Mouse (Mus musculus) heart, postnatal 25 days (tissue): ENCODE measurements around the gene Mt3. TPM values are rescaled to one million over a fixed set of nuclear protein-coding genes. Genes with fewer than 3 reads are reported as not detected.
"Not testable (repeated sequence)": the region's sequence is repeated elsewhere in the genome, so short reads cannot be mapped to it uniquely, and the experiment has no call there.

ENCODE experiments used
- DNase-seq: peaks from one replicate; pipeline ENCODE4 v3.0.0; 2022; ENCODE audit warnings: low spot score
- intact Hi-C: fragments of 180-260 bp; cut with DNase I; formaldehyde crosslinking; loops from one replicate; pipeline ENCODE4 v1.15.1; 2025
- total RNA-seq, 2 experiments: library from RNA; stranded (reverse); gene quantifications; 2 replicates each; pipeline ENCODE4 v1.2.3; 2021

The Mt3 gene
- total RNA-seq, result 1 to 10 TPM; 3.2 to 5.6 TPM

DNA sequence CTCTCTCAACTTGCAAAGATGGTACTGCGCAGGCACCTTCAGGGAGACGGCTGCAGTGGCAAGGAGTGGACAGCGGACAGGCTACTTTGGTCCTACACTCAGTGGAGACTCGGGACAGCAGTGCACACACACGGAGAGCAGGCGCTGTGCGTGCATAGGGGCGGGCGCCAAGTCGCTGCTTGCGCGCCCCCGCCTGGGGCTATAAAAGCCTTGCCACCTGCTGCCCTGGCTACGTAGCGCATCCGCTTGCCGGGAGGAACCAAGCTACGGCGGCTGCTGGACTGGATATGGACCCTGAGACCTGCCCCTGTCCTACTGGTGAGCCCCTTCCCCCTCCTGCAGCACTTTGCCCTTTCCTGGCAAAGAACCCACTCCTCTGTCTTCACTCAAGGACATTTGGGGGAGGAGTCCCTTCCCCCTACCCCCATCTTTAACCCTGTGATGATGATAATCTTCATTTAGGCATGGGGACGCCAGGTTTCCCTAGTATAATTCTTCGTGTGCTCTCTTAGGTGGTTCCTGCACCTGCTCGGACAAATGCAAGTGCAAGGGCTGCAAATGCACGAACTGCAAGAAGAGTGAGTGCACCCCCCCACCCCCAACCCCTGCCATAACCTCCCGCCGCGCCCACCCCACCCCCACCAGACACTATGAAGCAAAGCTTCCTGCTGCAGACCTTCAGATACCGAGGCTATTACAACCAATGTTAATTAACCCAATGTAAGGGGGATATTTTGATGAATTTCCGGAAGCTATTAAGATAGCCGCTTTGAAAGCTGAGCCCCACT, at the start of gene Mt3:
Gene Mt3, plus strand, starts transcription at position 95 of the 788 bp plus-strand sequence.
- peak; percentile 6 for DNase-seq
- intact Hi-C loops, result loop anchor here (5.0 kb wide), 1 partner anchor 50 kb away; no protein-coding TSS in a partner anchor

DNA sequence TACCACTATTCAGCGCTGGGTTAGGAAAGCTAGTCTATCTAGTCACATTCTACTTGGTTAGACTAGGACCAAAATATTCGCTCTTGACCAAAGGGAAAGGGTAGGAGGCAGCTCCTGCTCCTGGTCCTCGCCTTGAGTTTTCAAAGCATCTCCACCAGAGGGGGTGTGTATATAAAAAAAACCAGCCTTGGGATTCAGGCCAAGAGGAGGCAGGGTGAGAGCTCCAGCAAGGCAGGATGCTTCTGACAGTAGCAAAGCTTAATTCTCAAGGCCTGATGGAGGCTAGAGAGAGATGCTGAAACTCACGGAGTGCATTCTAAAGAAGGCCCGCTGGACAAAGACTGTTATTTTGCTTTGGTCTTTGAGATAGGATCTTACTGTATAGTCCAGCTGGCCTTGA, 48.3 kb upstream of the Mt3 start:
- no peak for DNase-seq
- intact Hi-C loops, result loop anchor here (5.0 kb wide), 1 partner anchor 48 kb away; the partner anchor contains the start of gene Mt3

DNA sequence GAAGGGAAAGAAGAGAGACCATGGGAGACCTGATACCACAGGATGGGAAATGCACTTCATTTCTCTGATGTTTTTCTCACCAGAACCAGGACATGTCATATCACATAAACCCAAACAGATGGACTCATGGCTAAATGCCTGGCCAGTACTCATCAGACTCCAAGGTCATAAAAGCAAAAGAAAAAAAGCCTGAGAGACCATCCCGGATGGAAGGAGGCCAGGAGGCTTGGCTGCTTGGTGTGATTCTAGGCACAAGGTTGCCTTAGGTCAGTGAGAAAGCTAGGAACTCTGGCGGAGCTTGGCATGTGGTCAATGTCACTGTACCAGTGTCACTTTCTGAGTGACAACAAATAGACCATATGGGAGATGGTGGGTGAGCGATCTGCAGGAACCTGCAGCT, 44.5 kb upstream of the Mt3 start:
- intact Hi-C loops, result no loop called here
- DNase-seq, result peak; percentile 5

DNA sequence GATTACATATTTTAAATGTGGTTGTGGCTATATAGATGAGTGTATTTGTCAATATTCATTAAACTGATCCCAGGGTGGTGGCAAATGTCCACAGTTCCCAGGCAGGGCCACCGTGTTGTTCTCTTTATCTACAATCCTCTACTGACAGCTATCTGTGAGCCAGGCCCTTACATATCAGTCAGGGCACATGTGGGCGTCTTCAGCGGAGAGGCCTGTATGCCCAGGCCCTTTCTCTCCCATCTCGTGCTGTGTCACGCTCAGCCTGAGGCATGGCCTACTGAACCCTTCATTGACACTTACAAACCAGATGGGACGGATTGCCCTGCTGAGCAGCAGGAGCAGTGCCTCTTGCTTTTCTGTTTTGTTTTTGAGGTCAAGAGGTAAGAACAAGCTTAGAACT, 43.0 kb upstream of the Mt3 start:
- intact Hi-C loops, result no loop called here

DNA sequence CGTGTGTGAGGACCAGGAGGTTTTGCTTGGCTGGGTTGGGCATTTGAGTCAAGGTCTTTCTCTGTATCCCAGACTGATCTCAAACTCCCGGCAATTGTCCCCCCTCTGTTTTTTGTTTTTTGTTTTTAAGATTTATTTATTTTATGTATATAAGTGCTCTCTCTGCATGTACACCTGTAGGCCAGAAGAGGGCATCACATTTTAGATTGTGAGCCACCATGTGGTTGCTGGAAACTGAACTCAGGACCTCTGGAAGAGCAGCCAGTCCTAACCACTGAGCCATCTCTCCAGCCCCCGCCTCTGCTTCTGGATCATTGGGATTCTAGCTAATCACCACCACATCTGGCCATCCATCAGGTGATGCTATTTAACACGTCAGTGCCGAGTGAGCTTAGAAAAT, 42.6 kb upstream of the Mt3 start:
- DNase-seq, result no peak
- intact Hi-C loops, result no loop called here

More for the DNA sequence above, 43.0 kb upstream of the Mt3 start:
- no peak for DNase-seq

DNA sequence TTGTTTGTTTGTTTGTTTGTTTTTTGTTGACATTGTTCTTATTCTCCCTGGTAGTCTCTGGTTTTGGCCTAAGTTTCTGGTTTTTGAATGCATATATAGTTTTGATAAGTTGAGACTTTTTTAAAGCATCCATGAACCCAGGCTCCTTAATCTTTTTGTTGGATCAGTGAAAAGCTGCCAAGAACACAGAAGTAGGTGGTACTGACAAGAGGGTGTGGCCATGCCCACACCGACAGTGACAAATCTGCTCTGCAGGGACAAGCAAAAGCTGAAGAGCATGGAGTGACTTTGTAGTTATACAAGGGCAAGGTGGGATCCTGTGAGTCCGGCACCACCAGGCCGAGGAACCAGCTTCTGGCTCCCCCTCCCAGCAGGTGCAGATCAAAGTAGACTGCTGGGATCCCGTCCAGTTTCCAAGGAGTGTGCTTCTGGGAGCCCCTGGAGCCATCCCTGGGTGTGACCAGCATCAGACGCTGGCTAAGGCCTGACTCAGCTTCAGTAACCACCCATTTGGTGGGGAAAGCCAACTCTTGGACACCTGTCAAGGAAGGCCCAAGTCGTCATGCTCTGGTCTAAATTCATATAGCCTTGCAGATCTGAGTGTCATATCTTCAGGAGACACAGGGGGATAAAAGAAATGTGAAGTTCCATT, 41.8 kb upstream of the Mt3 start:
- intact Hi-C loops, result no loop called here
- DNase-seq, result no peak

DNA sequence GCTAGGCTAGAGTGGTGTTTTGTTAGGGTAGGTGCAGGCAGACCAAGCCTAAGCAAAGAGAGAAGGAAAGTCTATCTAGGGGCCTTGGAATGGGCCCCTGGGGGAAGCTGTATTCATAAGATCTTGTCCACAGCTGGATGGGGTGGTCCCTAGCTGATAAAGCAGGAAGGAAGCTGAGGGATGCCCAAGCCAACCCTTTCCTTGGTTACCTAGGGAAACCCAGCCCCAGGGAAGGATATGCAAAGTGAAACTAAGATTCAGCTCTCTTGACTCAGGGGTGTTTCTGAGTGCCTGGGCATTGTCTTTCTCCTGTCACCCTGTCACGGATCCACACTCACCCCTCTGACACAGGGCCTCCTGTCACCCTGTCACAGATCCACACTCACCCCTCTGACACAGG, 39.0 kb upstream of the Mt3 start:
- DNase-seq, result no peak
- intact Hi-C loops, result no loop called here

DNA sequence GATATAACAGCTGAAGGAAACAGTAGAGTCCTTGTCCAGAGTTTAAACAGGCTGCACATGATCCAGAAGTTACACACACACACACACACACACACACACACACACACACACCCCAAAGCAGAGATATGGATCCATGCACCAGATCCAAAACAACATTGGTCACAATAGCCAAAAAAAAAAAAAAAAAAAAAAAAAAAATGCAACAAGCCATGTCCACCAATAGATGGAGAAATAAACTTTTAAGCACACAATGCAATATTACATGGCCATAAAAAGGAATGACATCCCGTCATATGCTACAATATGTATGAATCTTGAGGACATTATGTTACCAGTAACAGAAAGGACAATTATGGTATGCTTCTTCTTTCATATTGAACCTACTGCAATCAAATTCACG, 38.4 kb upstream of the Mt3 start:
- intact Hi-C loops, result no loop called here
- DNase-seq, result no peak

DNA sequence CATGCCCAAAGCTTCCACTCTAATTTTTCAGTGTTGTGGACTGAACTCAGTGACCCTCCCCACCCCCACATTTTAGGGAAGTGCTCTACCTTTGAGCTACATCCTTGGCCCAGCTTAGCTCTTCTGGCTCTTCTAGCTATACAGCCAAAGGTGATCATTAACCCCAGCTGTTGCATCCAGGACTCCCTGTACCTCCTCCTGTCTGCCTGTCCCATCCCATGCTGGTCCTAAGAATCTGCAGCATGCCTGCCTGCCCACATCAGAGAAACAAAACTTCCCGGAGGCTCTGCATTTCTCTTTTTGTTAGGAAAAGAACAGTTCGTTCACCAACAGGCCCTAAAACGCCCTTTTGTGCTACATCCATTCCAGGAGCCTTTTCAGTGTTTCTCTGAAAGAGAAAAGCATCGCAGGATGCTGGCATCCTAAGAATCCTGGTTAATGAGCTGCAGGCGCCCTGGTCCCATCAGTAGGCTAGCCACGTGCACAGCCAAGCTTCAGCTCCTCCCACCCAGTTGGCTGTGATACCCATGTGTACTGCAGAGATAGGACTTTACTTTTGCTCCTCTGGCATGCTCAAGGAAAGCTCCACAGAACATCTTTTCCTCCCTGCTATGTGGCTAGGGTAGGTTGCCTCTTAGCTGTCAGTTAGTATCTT, 33.5 kb upstream of the Mt3 start:
- intact Hi-C loops, result no loop called here
- no peak for DNase-seq

DNA sequence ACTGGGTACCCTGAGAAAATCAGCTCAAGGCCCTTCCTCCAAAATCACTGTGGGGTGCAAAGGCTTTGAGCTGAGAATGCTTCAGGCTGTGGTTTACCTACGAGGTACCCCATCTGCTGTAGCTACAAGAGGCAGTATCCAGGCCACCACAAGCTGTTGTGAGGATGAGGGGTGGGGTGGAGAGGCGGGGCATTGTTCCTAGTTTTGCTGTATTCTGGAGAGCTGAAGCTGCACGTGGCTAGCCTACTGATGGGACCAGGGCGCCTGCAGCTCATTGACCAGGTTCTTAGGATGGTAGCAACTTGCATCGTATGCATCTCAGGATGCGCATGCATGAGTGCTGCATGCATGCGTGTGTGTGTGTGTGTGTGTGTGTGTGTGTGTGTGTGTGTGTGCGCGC, 30.8 kb upstream of the Mt3 start:
- intact Hi-C loops, result no loop called here
- DNase-seq, result no peak

DNA sequence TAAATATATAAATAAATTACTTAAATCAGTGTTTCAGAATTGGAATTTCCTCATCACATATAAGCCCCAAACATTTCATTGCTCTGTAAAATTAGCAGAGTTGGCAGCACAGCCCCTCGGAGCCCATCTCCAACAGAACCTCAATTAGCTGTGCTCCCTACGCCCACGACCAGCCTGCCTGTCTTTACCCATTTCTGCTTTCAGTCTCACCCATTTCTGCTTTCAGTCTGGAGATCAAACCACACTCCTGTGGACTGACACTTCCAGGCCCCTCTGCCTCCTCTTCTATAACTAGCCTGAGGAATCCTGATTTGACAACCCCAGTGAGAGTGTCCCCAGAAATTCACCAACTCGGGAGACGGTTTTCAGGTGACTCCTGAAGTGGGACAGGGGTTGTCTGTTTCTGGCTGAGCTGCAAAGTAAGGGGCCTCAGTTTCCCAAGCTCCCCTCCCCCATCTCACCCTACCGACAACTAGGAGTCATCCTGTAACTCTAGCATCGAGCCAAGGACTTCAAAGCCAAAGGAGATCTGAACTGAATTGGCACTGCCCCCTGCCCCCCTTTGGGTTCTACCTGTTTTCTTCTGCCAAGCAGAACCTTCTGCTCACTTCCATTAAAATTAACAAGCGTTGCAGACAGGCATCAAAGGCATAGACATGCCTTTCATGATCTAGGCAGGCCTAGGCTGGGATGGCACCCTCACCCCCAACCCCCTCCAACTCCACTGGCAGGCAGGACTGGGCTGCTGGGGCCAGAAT, 29.5 kb upstream of the Mt3 start:
- intact Hi-C loops, result no loop called here
- DNase-seq, result no peak

DNA sequence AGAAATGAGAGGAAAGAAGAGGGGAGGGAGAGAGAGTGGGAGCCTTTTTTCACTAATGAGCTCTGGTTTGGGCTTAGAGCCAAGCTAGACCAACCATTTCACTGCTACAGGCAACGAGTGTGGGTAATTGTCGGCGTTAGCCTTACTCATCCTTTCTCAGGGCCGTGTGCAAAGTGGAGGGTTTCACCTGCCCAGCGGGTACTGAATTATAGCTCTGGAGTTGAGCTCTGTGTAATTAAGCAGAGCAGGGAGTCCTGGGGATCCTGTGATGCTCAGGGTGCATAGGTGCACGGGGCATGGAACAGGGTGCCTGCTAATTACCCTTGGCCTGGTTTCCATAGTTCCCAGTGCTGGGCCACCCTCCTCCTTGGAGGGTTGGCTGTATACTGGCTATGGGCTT, 24.7 kb upstream of the Mt3 start:
- DNase-seq, result no peak

DNA sequence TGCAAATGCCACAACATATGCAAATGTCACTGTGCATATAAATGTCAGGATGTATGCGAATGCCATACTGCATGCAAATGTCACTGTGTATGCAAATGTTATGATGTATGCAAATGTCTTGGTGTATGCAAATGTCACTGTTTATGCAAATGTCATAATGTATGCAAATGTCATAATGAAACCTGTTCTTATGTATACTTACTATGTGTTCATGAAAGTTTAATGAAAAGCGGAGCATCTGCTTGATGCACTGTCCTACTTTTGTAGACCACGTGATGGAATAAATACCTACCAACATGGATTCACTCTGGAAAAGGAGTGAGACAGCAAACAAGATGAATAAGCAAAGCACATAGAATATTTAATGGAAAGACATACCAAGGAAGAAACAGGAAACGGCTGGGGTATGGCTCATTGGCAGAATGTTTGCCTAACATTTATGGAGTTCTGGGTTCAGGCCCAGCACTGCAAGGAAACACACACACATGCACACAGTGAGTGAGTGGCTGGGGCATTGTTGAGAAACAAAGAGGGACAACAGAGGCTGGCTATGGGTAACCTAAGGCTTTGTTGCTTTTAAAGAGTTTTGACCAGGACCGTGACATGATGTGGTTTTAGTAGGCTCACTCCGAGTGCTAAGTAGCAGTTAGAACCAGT, 23.1 kb upstream of the Mt3 start:
- no peak for DNase-seq
- intact Hi-C loops, result no loop called here

More for the DNA sequence above, 24.7 kb upstream of the Mt3 start:
- intact Hi-C loops, result no loop called here

DNA sequence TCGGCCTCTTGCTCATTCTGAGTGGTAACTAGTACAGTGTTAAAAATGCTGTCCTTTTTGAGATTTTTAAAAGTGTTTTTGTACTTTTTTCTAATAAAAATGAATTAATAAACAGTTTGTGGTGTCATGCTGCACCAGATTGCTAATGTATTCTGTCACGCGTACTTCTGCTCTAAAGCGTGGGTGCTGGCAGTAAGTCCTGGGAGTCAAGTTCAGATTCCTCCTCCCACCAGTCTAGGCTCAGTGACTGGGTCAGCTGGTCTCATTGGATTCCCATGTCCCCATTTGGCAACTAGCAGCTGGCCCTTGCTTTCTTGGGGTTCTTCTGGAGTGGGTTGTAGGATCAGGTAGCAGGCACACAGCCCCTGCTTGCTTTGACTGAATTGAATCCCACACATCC, 22.3 kb upstream of the Mt3 start:
- no peak for DNase-seq
- intact Hi-C loops, result no loop called here

DNA sequence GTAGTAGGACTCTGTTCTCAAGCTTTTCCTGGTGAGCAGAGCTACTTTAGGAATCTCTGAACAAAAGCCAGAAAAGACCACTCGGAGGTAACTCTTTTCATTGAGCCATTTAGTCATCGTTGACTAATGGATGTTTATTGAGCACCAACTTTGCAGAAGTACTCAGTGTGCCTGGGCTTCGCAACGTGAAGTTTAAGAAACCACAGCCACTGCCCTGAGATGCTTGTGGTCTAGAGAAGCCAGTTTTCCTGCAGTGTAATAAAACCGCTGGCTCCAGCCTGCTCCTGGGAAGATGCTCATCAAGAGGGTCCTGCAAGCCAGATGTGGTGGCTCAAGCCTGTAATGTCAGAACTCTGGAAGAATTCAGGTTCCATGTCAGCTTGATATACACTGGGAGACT, 20.3 kb upstream of the Mt3 start:
- intact Hi-C loops, result no loop called here
- DNase-seq, result no peak

DNA sequence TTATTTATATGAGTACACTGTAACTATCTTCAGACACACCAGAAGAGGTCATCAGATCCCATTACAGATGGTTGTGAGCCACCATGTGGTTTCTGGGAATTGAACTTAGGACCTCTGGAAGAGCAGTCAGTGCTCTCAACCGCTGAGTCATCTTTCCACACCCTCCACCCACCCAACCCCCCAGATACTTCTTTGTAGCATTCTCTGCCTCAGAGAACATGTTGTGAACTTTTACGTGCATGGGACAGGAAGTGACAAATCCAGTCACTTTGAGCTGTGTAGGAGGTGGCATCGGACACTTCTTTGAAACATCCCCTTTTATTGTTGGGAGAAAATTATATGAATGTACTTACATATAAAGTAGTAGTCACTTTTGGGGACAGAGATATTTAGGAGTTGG, 17.8 kb upstream of the Mt3 start:
- intact Hi-C loops, DNase-seq: not testable (repeated sequence)

DNA sequence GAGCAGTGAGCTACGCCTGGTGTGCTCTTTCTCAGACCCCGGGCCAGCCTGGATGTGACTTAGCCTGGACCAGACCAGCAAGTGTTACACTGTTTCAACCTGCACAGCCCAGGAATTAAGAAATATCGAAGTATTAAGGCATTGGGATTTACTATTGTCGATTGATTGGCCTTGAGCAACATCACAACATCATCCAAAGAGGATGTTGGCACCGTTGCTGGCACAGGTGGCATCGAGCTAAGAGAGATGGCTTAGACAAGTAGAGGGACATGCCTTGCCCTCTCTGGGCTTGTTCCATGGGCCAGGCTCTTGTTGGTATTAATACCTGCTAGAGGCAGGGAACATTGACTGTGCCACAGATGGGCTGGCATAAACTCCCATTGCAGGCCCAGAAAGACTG, 16.9 kb upstream of the Mt3 start:
- intact Hi-C loops, result no loop called here
- DNase-seq, result no peak

DNA sequence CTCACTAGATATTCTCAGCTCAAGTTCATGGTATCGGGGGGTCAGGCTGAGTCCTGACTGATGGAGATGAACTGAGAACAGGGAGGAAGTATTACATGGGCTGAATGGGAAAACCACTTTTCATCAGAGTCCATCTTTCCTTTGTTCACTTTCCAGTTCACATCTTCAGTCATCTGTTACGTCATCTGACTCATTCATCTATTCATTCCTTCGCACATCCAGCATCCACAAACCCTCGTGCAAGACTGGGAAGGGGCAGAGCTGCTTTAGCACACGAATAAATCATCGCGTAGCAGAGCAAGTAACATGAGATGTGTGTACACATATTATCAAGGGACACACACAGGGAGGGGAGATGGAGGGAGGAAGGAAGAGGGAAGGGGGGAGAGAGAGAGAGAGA, 16.2 kb upstream of the Mt3 start:
- intact Hi-C loops, result no loop called here
- no peak for DNase-seq

DNA sequence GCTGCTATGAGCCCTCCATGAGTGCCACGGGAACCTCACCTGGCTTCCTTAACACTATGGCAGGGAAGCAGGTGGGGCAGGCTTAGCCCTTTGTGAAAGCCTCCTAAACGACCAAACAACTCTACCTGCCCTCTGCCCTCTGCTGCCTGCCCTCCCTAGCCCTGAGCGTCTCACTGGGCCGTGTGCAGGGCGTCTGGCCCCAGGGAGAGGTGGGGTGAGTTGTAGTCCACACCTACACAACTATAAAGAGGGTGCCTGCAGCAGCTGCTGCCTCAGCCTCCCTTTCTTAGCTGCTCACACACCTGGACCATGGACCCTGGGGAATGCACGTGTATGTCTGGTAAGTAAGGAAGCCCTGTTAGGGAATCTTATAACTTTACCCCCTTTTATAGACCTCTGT, 15.5 kb upstream of the Mt3 start, which contains the start of gene Mt4:
Gene Mt4, plus strand, starts transcription at position 265 of the 400 bp plus-strand sequence.
- intact Hi-C loops, result no loop called here
- DNase-seq, result no peak

DNA sequence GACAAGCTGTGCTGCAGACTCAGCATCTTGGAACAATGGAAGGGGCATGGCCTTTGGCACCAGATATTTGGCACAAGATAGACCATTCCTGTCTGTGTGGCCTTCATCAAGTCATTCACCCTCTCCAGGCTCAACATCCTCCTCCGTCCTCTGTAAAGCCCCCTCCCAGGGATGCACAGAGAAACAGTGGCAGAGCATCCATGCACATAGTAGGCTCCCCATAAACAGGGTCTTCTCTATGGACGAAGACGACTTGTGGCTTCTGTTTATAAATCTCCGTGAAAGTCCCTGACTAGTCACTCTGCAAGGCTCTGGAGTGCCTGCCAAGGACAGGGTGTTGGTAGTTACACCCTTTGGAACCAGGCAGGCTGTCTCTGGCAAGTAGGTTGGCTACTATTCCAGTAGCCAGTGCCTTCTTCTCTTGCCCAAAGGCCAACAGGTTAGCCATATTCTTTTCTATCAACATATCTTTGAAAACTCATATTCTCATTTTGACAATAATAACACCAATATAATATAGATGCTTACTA, 12.1 kb upstream of the Mt3 start:
- intact Hi-C loops, result no loop called here
- no peak for DNase-seq
